Mouse (Mus musculus): ENCODE results near the gene Anapc4.

DNA sequence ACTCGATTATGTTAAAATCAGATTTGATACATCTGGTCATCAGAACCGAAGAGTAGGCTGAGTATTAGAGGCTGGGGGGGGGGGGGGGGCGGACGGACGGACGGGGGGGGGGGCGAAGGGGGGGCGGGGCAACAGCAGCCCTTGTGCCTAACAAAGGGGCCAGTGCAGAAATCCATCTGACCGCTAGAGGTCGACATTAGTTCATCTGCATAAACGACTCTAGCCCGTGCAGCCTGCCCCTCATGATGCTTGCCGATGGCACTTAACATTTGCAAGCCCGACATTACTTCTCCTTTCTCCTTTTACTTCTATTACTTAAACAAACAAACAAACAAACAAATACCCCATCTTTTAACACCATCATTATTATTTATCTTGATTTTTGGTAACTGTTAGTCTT is 45.0 kb downstream of the Anapc4 start:
- no peak for TF ChIP-seq TCF12 (IDR thresholded peaks at IDR 0.05; ENCODE audit: low read depth, low read length)
- peak; percentile 83 to 85 for TF ChIP-seq CTCF (conservative IDR thresholded peaks at IDR 0.05 in 1 of 2, IDR thresholded peaks at IDR 0.05 in 1 of 2; ENCODE audit: low read depth in 2 of 2, low read length in 2 of 2)
- no peak for TF ChIP-seq JUND (conservative IDR thresholded peaks at IDR 0.05; ENCODE audit: low read depth, low read length)
- no peak for TF ChIP-seq SIN3A (IDR thresholded peaks at IDR 0.05; ENCODE audit: low read length)
- no peak for TF ChIP-seq MAFK (IDR thresholded peaks at IDR 0.05; ENCODE audit: insufficient replicate concordance, low read length)
- no peak for TF ChIP-seq NELFE (IDR thresholded peaks at IDR 0.05; ENCODE audit: low read depth, low read length)
- TF ChIP-seq RAD21 (IDR thresholded peaks at IDR 0.05; ENCODE audit: low read depth, low read length): peak; percentile 82
- no peak for TF ChIP-seq NRF1 (IDR thresholded peaks at IDR 0.05; ENCODE audit: low read depth, low read length)
